In genomic region chr9:3334962-3335767, GRCm38 (mm10) we compare ENCODE assay signal across 7 mouse cellular contexts. TPM values are rescaled to one million over a fixed set of nuclear protein-coding genes. Genes with fewer than 3 reads are reported as not detected.
DNase-seq lines count a peak whose midpoint lies in the region; ATAC-seq lines count a peak whose summit lies in the region.

Alkbh8 (plus strand) TSS chr9:3335140.

- 4% methylated on average over 20 of the region's 20 CpGs for WGBS in intestine, embryonic 15.5 days
- WGBS in midbrain, embryonic 10.5 days: 4% methylated on average over 20 of the region's 20 CpGs

- H3K27ac ChIP-seq in intestine, embryonic 15.5 days: peak within 1 kb of the TSS; percentile 48; the same call in 1 of the 2 replicates
- peak within 1 kb of the TSS; percentile 86 for H3K27ac ChIP-seq in midbrain, embryonic 10.5 days (replicated peaks)

- no peaks in the 10 kb centered on the region for H3K27me3 ChIP-seq in intestine, embryonic 15.5 days (replicated peaks)
- no peaks in the 10 kb centered on the region for H3K27me3 ChIP-seq in midbrain, embryonic 10.5 days (ENCODE audit: low read depth, poor library complexity, severe bottlenecking)

- peak; percentile 68 to 71 for DNase-seq in adrenal gland, adult 18-20 months (ENCODE audit: low spot score in 2 of 2)
- peak; percentile 68 for DNase-seq in embryo, embryonic 11.5 days (ENCODE audit: low read depth, low spot score)
- DNase-seq in gastrocnemius, postnatal 36 days: peak; percentile 57 to 58
- DNase-seq in left cerebral cortex, postnatal 25 days (ENCODE audit: low spot score in 2 of 2): peak; percentile 87 to 93
- DNase-seq in midbrain, embryonic 10.5 days (ENCODE audit: low spot score): peak; percentile 75
- DNase-seq in right cerebral cortex, postnatal 4 days: peak; percentile 74

- peak within 1 kb of the TSS; percentile 66 for H3K9ac ChIP-seq in intestine, embryonic 15.5 days

- no peaks in the 10 kb centered on the region for H3K9me3 ChIP-seq in intestine, embryonic 15.5 days
- H3K9me3 ChIP-seq in midbrain, embryonic 10.5 days (replicated peaks): no peaks in the 10 kb centered on the region

- no peaks in the 10 kb centered on the region for H3K4me1 ChIP-seq in intestine, embryonic 15.5 days (replicated peaks)
- H3K4me1 ChIP-seq in midbrain, embryonic 10.5 days: peaks cover 8% of the 10 kb centered on the region; the same call in 1 of the 2 replicates

- H3K4me3 ChIP-seq in intestine, embryonic 15.5 days (replicated peaks): peak within 1 kb of the TSS; percentile 63
- peak within 1 kb of the TSS; percentile 74 for H3K4me3 ChIP-seq in midbrain, embryonic 10.5 days

- ATAC-seq in intestine, embryonic 15.5 days: peak; percentile 98

- no peaks in the 10 kb centered on the region for H3K36me3 ChIP-seq in intestine, embryonic 15.5 days
- H3K36me3 ChIP-seq in midbrain, embryonic 10.5 days: peaks cover 14% of the 10 kb centered on the region

- peak within 1 kb of the TSS; percentile 57 for H3K4me2 ChIP-seq in intestine, embryonic 15.5 days (replicated peaks)

- intact Hi-C loops in gastrocnemius, postnatal 36 days (cut with DNase I): no loop called here
- intact Hi-C loops in left cerebral cortex, postnatal 25 days (cut with DNase I): loop anchor here (5.0 kb wide), 1 partner anchor 972 kb away; the partner anchor contains the start of genes Aasdhppt and Kbtbd3

RNA-seq across cellular contexts. Expression of gene Alkbh8, which starts in this region (rescaled TPM):
- 10 to 100 TPM; 17.7 to 23.1 TPM for total RNA-seq in adrenal gland, adult 18-20 months (2021)
- total RNA-seq in gastrocnemius, postnatal 36 days (2021): 10 to 100 TPM; 18.3 to 20.0 TPM
- 21.0 and 21.5 TPM in 2 replicates for polyA plus RNA-seq in intestine, embryonic 15.5 days (2015; fragmentation: Nextera tagmentation; extraction: Ambion mirVana)
- 10 to 100 TPM; 48.1 to 52.8 TPM for total RNA-seq in left cerebral cortex, postnatal 25 days (2021)
- 31.4 and 37.4 TPM in 2 replicates for polyA plus RNA-seq in midbrain, embryonic 10.5 days (2016; fragmentation: Nextera tagmentation; extraction: Ambion mirVana)

Comparison
In these comparisons a context has a peak if more than half of its experiments do, and no peak if none do; other contexts are left out.
1. Peak in every context shown above with its lines: DNase-seq, ATAC-seq, H3K4me3 ChIP-seq and H3K27ac ChIP-seq.